Mouse (Mus musculus): Measurements from ENCODE around the gene Synpo2. TPM values are rescaled to one million over a fixed set of nuclear protein-coding genes. Genes with fewer than 3 reads are reported as not detected.

Synpo2 gene
- polyA plus RNA-seq, 1 experiment, result 12.8 TPM

GRCm38 (mm10) chr3:123058832-123059231, 177.1 kb downstream of the Synpo2 start:
- DNase-seq, result no peak
- Histone ChIP-seq H3K4me1 (ENCODE audit: control insufficient read depth, insufficient read depth, low read length) (no peaks in the 10 kb centered on the region), H3K4me3 (replicated peaks; ENCODE audit: extremely low read depth, low read depth, low read length) (no peak overlapping the region)
- 91% methylated on average over 1 of the region's 1 CpGs for WGBS
- TF ChIP-seq CTCF (IDR thresholded peaks at IDR 0.05; ENCODE audit: insufficient read depth, low read length), result no peak

DNA sequence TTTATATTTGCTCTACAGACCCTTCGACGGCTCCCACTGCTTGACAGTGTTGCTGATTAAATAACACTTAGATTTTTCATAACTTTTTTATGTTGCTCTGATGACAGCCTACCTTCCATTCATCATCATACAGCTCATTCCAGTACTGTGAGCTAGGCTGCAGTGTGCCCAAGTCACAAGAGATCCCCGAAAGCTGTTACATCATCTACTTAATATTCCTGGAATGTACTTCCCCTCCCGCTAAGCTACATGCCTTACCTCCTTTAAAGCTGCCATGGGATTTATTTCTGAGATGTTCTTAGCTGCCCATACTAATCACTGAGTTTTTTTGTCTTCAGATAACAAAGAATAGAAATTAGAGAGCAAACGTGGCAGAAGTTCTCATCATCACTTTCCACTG, 181.8 kb downstream of the Synpo2 start:
- DNase-seq, result no peak
- TF ChIP-seq POLR2A (IDR thresholded peaks at IDR 0.05; ENCODE audit: borderline replicate concordance, extremely low read depth, low read depth, low read length) (no peak), CTCF (IDR thresholded peaks at IDR 0.05; ENCODE audit: insufficient read depth, low read length) (no peak)
- WGBS, result 46% methylated on average over 5 of the region's 5 CpGs
- H3K4me1 ChIP-seq (ENCODE audit: control insufficient read depth, insufficient read depth, low read length), result no peaks in the 10 kb centered on the region
- no peak overlapping the region for H3K4me3 ChIP-seq (replicated peaks; ENCODE audit: extremely low read depth, low read depth, low read length)

DNA sequence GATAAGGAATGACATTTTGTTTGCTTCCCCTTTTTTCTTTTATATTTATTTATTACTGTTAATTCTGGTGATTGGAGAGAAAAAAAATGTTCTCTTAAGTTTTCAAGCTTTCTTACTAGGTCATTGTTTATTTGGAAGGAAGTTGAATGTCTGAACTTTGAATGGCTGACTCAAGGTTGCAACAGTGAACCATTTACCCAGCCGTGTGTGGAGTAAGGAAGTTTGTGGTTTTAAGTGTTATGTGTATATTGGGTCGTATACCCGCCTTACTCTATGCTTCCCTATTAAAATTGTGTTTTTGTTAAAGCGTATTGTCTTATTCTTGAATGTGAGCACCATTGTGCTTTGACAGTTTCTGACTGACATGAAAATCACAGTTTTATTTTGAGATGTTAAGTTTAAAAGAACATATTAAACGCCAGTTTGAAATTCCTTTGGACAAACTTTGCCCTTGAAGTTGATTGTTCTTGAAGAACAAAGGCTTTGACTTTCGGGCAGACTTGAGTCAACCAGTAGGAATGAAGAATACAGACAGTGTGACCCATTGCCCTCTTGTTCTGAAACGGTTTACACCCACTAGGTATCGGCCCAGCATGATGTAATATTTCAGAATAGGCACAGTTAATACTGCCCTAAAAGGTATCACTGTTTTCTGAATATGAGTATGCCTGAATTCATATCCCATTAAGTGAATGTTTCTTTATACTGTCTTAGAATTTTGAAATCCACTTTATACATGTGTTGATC, 182.6 kb downstream of the Synpo2 start:
- TF ChIP-seq CTCF (IDR thresholded peaks at IDR 0.05; ENCODE audit: insufficient read depth, low read length) (no peak), POLR2A (IDR thresholded peaks at IDR 0.05; ENCODE audit: borderline replicate concordance, extremely low read depth, low read depth, low read length) (no peak)
- H3K4me3 ChIP-seq (replicated peaks; ENCODE audit: extremely low read depth, low read depth, low read length), result no peak overlapping the region
- DNase-seq, result no peak
- H3K4me1 ChIP-seq (ENCODE audit: control insufficient read depth, insufficient read depth, low read length), result no peaks in the 10 kb centered on the region
- WGBS, result 23% methylated on average over 8 of the region's 8 CpGs

DNA sequence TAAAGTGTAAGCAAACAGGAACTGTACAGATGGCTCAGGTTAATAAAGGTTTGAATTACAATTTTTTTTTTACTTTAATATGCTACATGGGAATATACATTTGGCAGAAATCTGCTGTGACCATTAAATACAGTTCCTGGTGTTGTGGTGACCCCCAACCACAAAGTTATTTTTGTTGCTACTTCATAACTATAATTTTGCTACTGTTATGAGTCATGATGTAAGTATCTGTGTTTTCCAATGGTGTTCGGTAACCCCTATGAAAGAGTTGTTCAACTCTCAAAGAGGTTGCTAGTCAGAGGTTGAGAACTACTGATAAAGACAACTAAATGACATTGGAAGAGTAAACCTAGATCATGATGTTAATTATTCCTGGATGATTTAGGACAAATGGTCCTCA, 193.6 kb downstream of the Synpo2 start:
- Histone ChIP-seq H3K4me3 (replicated peaks; ENCODE audit: extremely low read depth, low read depth, low read length) (no peak overlapping the region), H3K4me1 (ENCODE audit: control insufficient read depth, insufficient read depth, low read length) (no peaks in the 10 kb centered on the region)
- no peak for TF ChIP-seq POLR2A (IDR thresholded peaks at IDR 0.05; ENCODE audit: borderline replicate concordance, extremely low read depth, low read depth, low read length)
- TF ChIP-seq CTCF (IDR thresholded peaks at IDR 0.05; ENCODE audit: insufficient read depth, low read length), result no peak
- no peak for DNase-seq
- 87% methylated on average over 1 of the region's 1 CpGs for WGBS

- TF ChIP-seq POLR2A (IDR thresholded peaks at IDR 0.05; ENCODE audit: borderline replicate concordance, extremely low read depth, low read depth, low read length), result no peak
- no peak for TF ChIP-seq CTCF (IDR thresholded peaks at IDR 0.05; ENCODE audit: insufficient read depth, low read length)
- Histone ChIP-seq H3K4me1 (ENCODE audit: control insufficient read depth, insufficient read depth, low read length) (no peaks in the 10 kb centered on the region), H3K4me3 (replicated peaks; ENCODE audit: extremely low read depth, low read depth, low read length) (no peak within 1 kb of the TSS)
- 80% methylated on average over 7 of the region's 7 CpGs for WGBS
- DNase-seq, result no peak
These were observed 201.2 kb downstream of the Synpo2 start, which contains the start of gene Myoz2 for GRCm38 (mm10) chr3:123034752-123035151. Gene Myoz2 (minus strand): TSS chr3:123035015.

DNA sequence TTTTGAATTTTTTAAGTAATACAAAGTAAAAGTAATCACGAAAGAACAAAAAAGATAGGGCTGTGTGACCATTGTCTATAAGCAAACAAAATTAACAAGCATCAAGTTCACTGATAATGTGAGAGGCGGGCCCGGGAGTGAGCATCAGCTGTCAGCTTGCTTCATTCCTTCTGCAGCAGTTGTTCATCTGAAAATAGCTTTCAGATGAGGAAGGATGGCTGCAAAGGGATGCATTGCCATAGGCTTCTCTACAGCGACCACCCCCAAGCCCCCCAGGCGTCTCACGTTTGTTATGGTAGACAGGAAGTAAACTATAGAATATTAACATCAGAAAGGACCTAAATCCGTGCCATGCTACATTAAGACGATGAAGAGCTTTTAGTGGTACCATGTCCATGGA, 202.1 kb downstream of the Synpo2 start:
- H3K4me1 ChIP-seq (ENCODE audit: control insufficient read depth, insufficient read depth, low read length), result no peaks in the 10 kb centered on the region
- no peak for DNase-seq
- H3K4me3 ChIP-seq (replicated peaks; ENCODE audit: extremely low read depth, low read depth, low read length), result no peak overlapping the region
- TF ChIP-seq POLR2A (IDR thresholded peaks at IDR 0.05; ENCODE audit: borderline replicate concordance, extremely low read depth, low read depth, low read length) (no peak), CTCF (IDR thresholded peaks at IDR 0.05; ENCODE audit: insufficient read depth, low read length) (no peak)
- 72% methylated on average over 8 of the region's 8 CpGs for WGBS

Other genes starting within 250 kb of the Synpo2 start
- gene Myoz2, start 201.1 kb downstream of the Synpo2 start, polyA plus RNA-seq (2012; rRNA removed), result 4.3 and 11.6 TPM in 2 replicates
- 41.5 and 51.1 TPM in 2 replicates for gene Sec24d, start 31.3 kb upstream of the Synpo2 start, polyA plus RNA-seq (2012; rRNA removed)
- gene Mettl14, start 150.0 kb upstream of the Synpo2 start, polyA plus RNA-seq (2012; rRNA removed), result 3.3 and 5.7 TPM in 2 replicates
- gene Prss12, start 210.8 kb upstream of the Synpo2 start, polyA plus RNA-seq (2012; rRNA removed), result 5.9 and 8.1 TPM in 2 replicates